27 mouse cellular contexts compared by ENCODE assay signal in the genomic region with DNA sequence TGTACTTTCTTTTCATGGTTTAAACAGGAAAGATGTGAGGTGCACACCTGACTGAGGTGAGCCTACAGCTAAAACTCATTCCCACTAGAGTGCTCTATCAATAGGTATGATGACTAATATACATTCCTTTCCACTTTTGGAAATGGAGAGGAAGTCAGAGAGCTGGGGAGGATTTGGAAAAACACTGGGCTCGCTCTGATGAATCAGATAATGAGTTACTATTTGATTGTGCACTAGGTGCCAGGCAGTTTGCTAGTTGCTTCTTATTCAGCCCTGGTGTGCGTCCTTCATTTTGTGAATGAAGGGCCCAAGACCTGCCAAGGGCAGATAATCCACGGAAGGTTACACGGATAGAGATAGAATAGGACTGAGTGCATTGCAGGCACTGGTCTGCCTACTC. TPM values are rescaled to one million over a fixed set of nuclear protein-coding genes. Genes with fewer than 3 reads are reported as not detected.
DNase-seq lines count a peak whose midpoint lies in the region; ATAC-seq and TF ChIP-seq lines count a peak whose summit lies in the region.
"Had no signal": no experiment of that assay in that cellular context is flagged by ENCODE, and none has a peak within 500 bp of the region (broad histone marks: within the 10 kb centered on the region; RNA-seq: fewer than 3 reads in every experiment).

No protein-coding gene starts in this region.

- H3K27ac ChIP-seq in lung, postnatal 0 days (ENCODE audit: low read length): no peak overlapping the region
- H3K27ac ChIP-seq in stomach, embryonic 16.5 days (ENCODE audit: low read length): peak overlapping the region; percentile 22; the same call in 1 of the 2 replicates
- no peak overlapping the region; the same call in 1 of the 2 replicates for H3K27ac ChIP-seq in stomach, postnatal 0 days (replicated peaks)

- no peak overlapping the region for H3K4me3 ChIP-seq in lung, postnatal 0 days (ENCODE audit: low read depth, low read length)
- no peak overlapping the region for H3K4me3 ChIP-seq in stomach, embryonic 16.5 days (replicated peaks; ENCODE audit: low read length)
- H3K4me3 ChIP-seq in stomach, postnatal 0 days (ENCODE audit: low read depth, low read length): no peak overlapping the region

- DNase-seq in lung, postnatal 0 days (ENCODE audit: low spot score): peak; percentile 41
- DNase-seq in lung, postnatal 25 days (ENCODE audit: low spot score): no peak
- no peak for DNase-seq in stomach, postnatal 0 days (ENCODE audit: low spot score)
- DNase-seq in Patski (ENCODE audit: low read depth, low spot score): peak; percentile 70
- peak; percentile 49 for DNase-seq in brain, adult 2 months (ENCODE audit: low read depth, low spot score)
- DNase-seq in kidney, adult 9 months: no peak
- DNase-seq in gastrocnemius, adult 8-10 months (ENCODE audit: low spot score in 2 of 2): no peak
- DNase-seq: adrenal gland, adult 2 months; adrenal gland, adult 8-10 months; adrenal gland, postnatal 10 days; adrenal gland, postnatal 14 days; adrenal gland, postnatal 25 days; adrenal gland, postnatal 36 days; B cell, adult 2 months; cerebellum, adult 11 months; cerebellum, adult 11-12 months; cerebellum, adult 18-20 months; cerebellum, adult 2 months had no signal

- CTCF ChIA-PET in Patski (lab: Charles Lee): interaction anchor here (1.2 kb wide), 1 partner anchor 9 kb away, joined by 4 read pairs; a partner anchor contains a TSS

- POLR2A ChIA-PET in Patski (lab: Charles Lee): interaction anchor here (0.7 kb wide), 1 partner anchor 50 kb away, joined by 3 read pairs; no protein-coding TSS in a partner anchor

- no peak for TF ChIP-seq EP300 in lung, postnatal 0 days (IDR thresholded peaks at IDR 0.05)
- TF ChIP-seq EP300 in stomach, postnatal 0 days (optimal IDR thresholded peaks at IDR 0.05): no peak

- no peak for TF ChIP-seq CTCF in lung, postnatal 0 days (IDR thresholded peaks at IDR 0.05)
- no peak for TF ChIP-seq CTCF in stomach, postnatal 0 days (IDR thresholded peaks at IDR 0.05; ENCODE audit: low read depth)
- no peak for TF ChIP-seq CTCF in Patski (IDR thresholded peaks at IDR 0.05)

- no peaks in the 10 kb centered on the region for H3K36me3 ChIP-seq in lung, postnatal 0 days (ENCODE audit: insufficient read depth, low read length)
- H3K36me3 ChIP-seq in stomach, embryonic 16.5 days (ENCODE audit: control insufficient read depth, insufficient read depth, low read length): no peaks in the 10 kb centered on the region
- no peaks in the 10 kb centered on the region for H3K36me3 ChIP-seq in stomach, postnatal 0 days (ENCODE audit: control insufficient read depth, insufficient read depth, low read length)
- H3K36me3 ChIP-seq: G1E had no signal

- H3K27me3 ChIP-seq in lung, postnatal 0 days (replicated peaks; ENCODE audit: insufficient read depth, low read length): no peaks in the 10 kb centered on the region
- no peaks in the 10 kb centered on the region for H3K27me3 ChIP-seq in stomach, embryonic 16.5 days (ENCODE audit: control insufficient read depth, insufficient read depth, low read length)
- no peaks in the 10 kb centered on the region for H3K27me3 ChIP-seq in stomach, postnatal 0 days (ENCODE audit: control insufficient read depth, insufficient read depth, low read length)
- no peaks in the 10 kb centered on the region for H3K27me3 ChIP-seq in Patski
- H3K27me3 ChIP-seq: CH12.LX had no signal

- 77% methylated on average over 4 of the region's 4 CpGs for WGBS in lung, postnatal 0 days
- 80% methylated on average over 4 of the region's 4 CpGs for WGBS in stomach, embryonic 16.5 days
- WGBS in stomach, postnatal 0 days: 63% methylated on average over 4 of the region's 4 CpGs

- no peaks in the 10 kb centered on the region for H3K9me3 ChIP-seq in lung, postnatal 0 days (ENCODE audit: low read length)
- no peaks in the 10 kb centered on the region for H3K9me3 ChIP-seq in stomach, embryonic 16.5 days (replicated peaks; ENCODE audit: control insufficient read depth, low read length)
- no peaks in the 10 kb centered on the region for H3K9me3 ChIP-seq in stomach, postnatal 0 days (ENCODE audit: control insufficient read depth, low read length)
- H3K9me3 ChIP-seq: G1E had no signal

- no peak overlapping the region for H3K4me2 ChIP-seq in lung, postnatal 0 days (replicated peaks; ENCODE audit: low read depth, low read length)
- H3K4me2 ChIP-seq in stomach, embryonic 16.5 days (ENCODE audit: low read depth, low read length): no peak overlapping the region
- H3K4me2 ChIP-seq in stomach, postnatal 0 days (replicated peaks; ENCODE audit: low read depth): no peak overlapping the region

- no peaks in the 10 kb centered on the region for H3K4me1 ChIP-seq in lung, postnatal 0 days (ENCODE audit: insufficient read depth, low read depth, low read length)
- peaks cover 15% of the 10 kb centered on the region for H3K4me1 ChIP-seq in stomach, embryonic 16.5 days (ENCODE audit: control insufficient read depth, insufficient read depth, low read length)
- 0 out of 2 replicates have a peak, but pooled peaks cover 2% of the 10 kb centered on the region for H3K4me1 ChIP-seq in stomach, postnatal 0 days (replicated peaks; ENCODE audit: control insufficient read depth, insufficient read depth)

- H3K9ac ChIP-seq in lung, postnatal 0 days (replicated peaks; ENCODE audit: low read depth): no peak overlapping the region
- H3K9ac ChIP-seq in stomach, embryonic 16.5 days (ENCODE audit: low read length): no peak overlapping the region
- no peak overlapping the region for H3K9ac ChIP-seq in stomach, postnatal 0 days (ENCODE audit: low read length)

- 0 out of 2 replicates have a peak, but pooled peaks have one; percentile 30 for ATAC-seq in lung, postnatal 0 days
- no peak for ATAC-seq in stomach, embryonic 16.5 days (ENCODE audit: insufficient read depth, low FRiP score)
- no peak for ATAC-seq in stomach, postnatal 0 days (ENCODE audit: low FRiP score, low TSS enrichment)
- ATAC-seq in Patski: peak; percentile 68
- ATAC-seq: activated CD4-positive, CD25-positive, alpha-beta regulatory T cell, adult 4 months; CD4-positive, CD25-positive, alpha-beta regulatory T cell, adult 4 months had no signal

- in situ Hi-C loops in Patski (cut with MboI; ENCODE audit: low pct_unique_long_range_greater_than_20kb): no loop called here

RNA-seq across cellular contexts. Expression of a gene that starts 9.1 kb away (rescaled TPM):
- polyA plus RNA-seq in lung, postnatal 0 days (2015; fragmentation: Nextera tagmentation; extraction: Ambion mirVana): 28.3 and 33.0 TPM in 2 replicates
- 33.3 TPM in 2 replicates for polyA plus RNA-seq in stomach, embryonic 16.5 days (2015; fragmentation: Nextera tagmentation; extraction: Ambion mirVana)
- 23.0 and 23.7 TPM in 2 replicates for polyA plus RNA-seq in stomach, postnatal 0 days (2015; fragmentation: Nextera tagmentation; extraction: Ambion mirVana)
- polyA plus RNA-seq in Patski (2021): 145 TPM
- 1 to 10 TPM; 4.5 to 9.7 (median 7.4) TPM for total RNA-seq in gastrocnemius, adult 8-10 months (2022)

RNA-seq across cellular contexts. Expression of a gene that starts 22.3 kb away (rescaled TPM):
- not detected in 2 replicates for polyA plus RNA-seq in lung, postnatal 0 days (2015; fragmentation: Nextera tagmentation; extraction: Ambion mirVana)
- not detected in 2 replicates for polyA plus RNA-seq in stomach, embryonic 16.5 days (2015; fragmentation: Nextera tagmentation; extraction: Ambion mirVana)
- not detected in 2 replicates for polyA plus RNA-seq in stomach, postnatal 0 days (2015; fragmentation: Nextera tagmentation; extraction: Ambion mirVana)
- not detected for polyA plus RNA-seq in Patski (2021)
- not detected for total RNA-seq in gastrocnemius, adult 8-10 months (2022)
- total RNA-seq: adrenal gland, adult 18-20 months; adrenal gland, adult 2 months; adrenal gland, adult 8-10 months; adrenal gland, postnatal 10 days; adrenal gland, postnatal 14 days; adrenal gland, postnatal 25 days; adrenal gland, postnatal 36 days; adrenal gland, postnatal 4 days; CH12.LX; G1E; MEL had no signal
- polyA plus RNA-seq: activated CD4-positive, CD25-positive, alpha-beta regulatory T cell, adult 4 months; adrenal gland, adult 2 months; brain, embryonic 14.5 days; CD4-positive, CD25-positive, alpha-beta regulatory T cell, adult 4 months; cerebellum, adult 2 months; G1E had no signal

Comparison
In these comparisons a context has a peak if more than half of its experiments do, and no peak if none do; other contexts are left out.
1. DNase-seq: peak in lung, postnatal 0 days (single experiment), Patski (single experiment) and brain, adult 2 months (single experiment); none in lung, postnatal 25 days (single experiment), stomach, postnatal 0 days (single experiment), kidney, adult 9 months (single experiment) and gastrocnemius, adult 8-10 months (0 of 2).
2. ATAC-seq: peak in lung, postnatal 0 days (single experiment) and Patski (single experiment); none in stomach, embryonic 16.5 days (single experiment) and stomach, postnatal 0 days (single experiment).